ENCODE assay signal across 16 mouse cellular contexts in genomic region chr13:19575947-19576346, GRCm38 (mm10). TPM values are rescaled to one million over a fixed set of nuclear protein-coding genes. Genes with fewer than 3 reads are reported as not detected.
"Had no signal": no experiment of that assay in that cellular context is flagged by ENCODE, and none has a peak within 500 bp of the region (broad histone marks: within the 10 kb centered on the region; RNA-seq: fewer than 3 reads in every experiment).

No protein-coding gene starts in this region.

- H3K36me3 ChIP-seq: kidney, embryonic 15.5 days; limb, embryonic 10.5 days; midbrain, embryonic 15.5 days; neural tube, embryonic 13.5 days; stomach, embryonic 15.5 days had no signal

- H3K9ac ChIP-seq: kidney, embryonic 15.5 days; midbrain, embryonic 15.5 days; neural tube, embryonic 13.5 days; stomach, embryonic 15.5 days had no signal

- DNase-seq: kidney, adult 2 months; kidney, postnatal 14 days; lung, adult 2 months; lung, postnatal 36 days; retina, postnatal 1 day; right cerebral cortex, postnatal 4 days had no signal

- H3K27ac ChIP-seq: kidney, embryonic 15.5 days; left cerebral cortex, adult 2 months; limb, embryonic 10.5 days; midbrain, embryonic 15.5 days; neural tube, embryonic 13.5 days; stomach, embryonic 15.5 days had no signal

- H3K4me1 ChIP-seq: kidney, embryonic 15.5 days; limb, embryonic 10.5 days; midbrain, embryonic 15.5 days; neural tube, embryonic 13.5 days; stomach, embryonic 15.5 days had no signal

- ATAC-seq: intestine, embryonic 16.5 days; lung, postnatal 0 days; midbrain, embryonic 15.5 days had no signal

- H3K4me2 ChIP-seq: kidney, embryonic 15.5 days; midbrain, embryonic 11.5 days; midbrain, embryonic 15.5 days; neural tube, embryonic 13.5 days; stomach, embryonic 15.5 days had no signal

- H3K4me3 ChIP-seq: kidney, embryonic 15.5 days; left cerebral cortex, adult 2 months; limb, embryonic 10.5 days; midbrain, embryonic 15.5 days; neural tube, embryonic 13.5 days; stomach, embryonic 15.5 days had no signal

- H3K9me3 ChIP-seq: kidney, embryonic 15.5 days; limb, embryonic 10.5 days; midbrain, embryonic 15.5 days; neural tube, embryonic 13.5 days; stomach, embryonic 15.5 days had no signal

- H3K27me3 ChIP-seq: kidney, embryonic 15.5 days; midbrain, embryonic 15.5 days; neural tube, embryonic 13.5 days; stomach, embryonic 15.5 days had no signal

RNA-seq across cellular contexts. Expression of gene Sfrp4, which starts 47.0 kb away (rescaled TPM):
- polyA plus RNA-seq: testis, adult 2 months had no signal
